Mouse (Mus musculus): ENCODE results near the gene Gm5105. TPM values are rescaled to one million over a fixed set of nuclear protein-coding genes. Genes with fewer than 3 reads are reported as not detected.

Gm5105 gene
- polyA plus RNA-seq (2012) = not detected in 2 replicates

- TF ChIP-seq GATA1 (IDR thresholded peaks at IDR 0.05; ENCODE audit: low read length) = no peak
Observed at GRCm38 (mm10) chr3:138067288-138067687, at the start of gene Gm5105. TSS of gene Gm5105 (minus strand) at chr3:138067388.

GRCm38 (mm10) chr3:138116871-138117270, 49.7 kb upstream of the Gm5105 start:
- TF ChIP-seq GATA1 (IDR thresholded peaks at IDR 0.05; ENCODE audit: low read length) = no peak

- TF ChIP-seq GATA1 (IDR thresholded peaks at IDR 0.05; ENCODE audit: low read length) = no peak
Observed at GRCm38 (mm10) chr3:138114106-138114505, 46.9 kb upstream of the Gm5105 start.

- no peak for TF ChIP-seq GATA1 (IDR thresholded peaks at IDR 0.05; ENCODE audit: low read length)
Observed at GRCm38 (mm10) chr3:138110910-138111782, 44.0 kb upstream of the Gm5105 start.

- TF ChIP-seq GATA1 (IDR thresholded peaks at IDR 0.05; ENCODE audit: low read length) = no peak
Observed at GRCm38 (mm10) chr3:138106887-138107286, 39.7 kb upstream of the Gm5105 start.

- no peak for TF ChIP-seq GATA1 (IDR thresholded peaks at IDR 0.05; ENCODE audit: low read length)
Observed at GRCm38 (mm10) chr3:138105056-138105455, 37.9 kb upstream of the Gm5105 start.

GRCm38 (mm10) chr3:138103690-138104089, 36.5 kb upstream of the Gm5105 start:
- TF ChIP-seq GATA1 (IDR thresholded peaks at IDR 0.05; ENCODE audit: low read length) = no peak

GRCm38 (mm10) chr3:138101936-138102335, 34.7 kb upstream of the Gm5105 start:
- TF ChIP-seq GATA1 (IDR thresholded peaks at IDR 0.05; ENCODE audit: low read length) = no peak

- TF ChIP-seq GATA1 (IDR thresholded peaks at IDR 0.05; ENCODE audit: low read length) = no peak
Observed at GRCm38 (mm10) chr3:138097718-138098117, 30.5 kb upstream of the Gm5105 start.

GRCm38 (mm10) chr3:138096263-138097028, 29.3 kb upstream of the Gm5105 start:
- no peak for TF ChIP-seq GATA1 (IDR thresholded peaks at IDR 0.05; ENCODE audit: low read length)

GRCm38 (mm10) chr3:138095718-138096117, 28.5 kb upstream of the Gm5105 start:
- TF ChIP-seq GATA1 (IDR thresholded peaks at IDR 0.05; ENCODE audit: low read length) = no peak

GRCm38 (mm10) chr3:138095301-138095700, 28.1 kb upstream of the Gm5105 start:
- TF ChIP-seq GATA1 (IDR thresholded peaks at IDR 0.05; ENCODE audit: low read length) = no peak

GRCm38 (mm10) chr3:138083896-138084295, 16.7 kb upstream of the Gm5105 start:
- TF ChIP-seq GATA1 (IDR thresholded peaks at IDR 0.05; ENCODE audit: low read length) = no peak

- TF ChIP-seq GATA1 (IDR thresholded peaks at IDR 0.05; ENCODE audit: low read length) = no peak
Observed at GRCm38 (mm10) chr3:138083073-138083637, 16.0 kb upstream of the Gm5105 start.

GRCm38 (mm10) chr3:138078701-138079100, 11.5 kb upstream of the Gm5105 start:
- TF ChIP-seq GATA1 (IDR thresholded peaks at IDR 0.05; ENCODE audit: low read length) = no peak
